Mouse (Mus musculus) layer of hippocampus, adult 9-10 months (tissue): ENCODE data around the gene Il2rb.

Experiments used
- DNase-seq: peaks from one replicate; pipeline ENCODE4 v3.0.0; 2022; ENCODE audit warnings: low spot score

Gene Il2rb

GRCm38 (mm10) chr15:78494968-78495406 lies at the start of gene Il2rb:
TSS of gene Il2rb (minus strand) at chr15:78495271.
- no peak for DNase-seq

GRCm38 (mm10) chr15:78544561-78545001 lies 49.5 kb upstream of the Il2rb start, which contains the start of gene Sstr3:
TSS of gene Sstr3 (minus strand) at chr15:78544685.
- DNase-seq: no peak

- DNase-seq: no peak
These were observed 49.0 kb upstream of the Il2rb start for GRCm38 (mm10) chr15:78544041-78544440.

DNA sequence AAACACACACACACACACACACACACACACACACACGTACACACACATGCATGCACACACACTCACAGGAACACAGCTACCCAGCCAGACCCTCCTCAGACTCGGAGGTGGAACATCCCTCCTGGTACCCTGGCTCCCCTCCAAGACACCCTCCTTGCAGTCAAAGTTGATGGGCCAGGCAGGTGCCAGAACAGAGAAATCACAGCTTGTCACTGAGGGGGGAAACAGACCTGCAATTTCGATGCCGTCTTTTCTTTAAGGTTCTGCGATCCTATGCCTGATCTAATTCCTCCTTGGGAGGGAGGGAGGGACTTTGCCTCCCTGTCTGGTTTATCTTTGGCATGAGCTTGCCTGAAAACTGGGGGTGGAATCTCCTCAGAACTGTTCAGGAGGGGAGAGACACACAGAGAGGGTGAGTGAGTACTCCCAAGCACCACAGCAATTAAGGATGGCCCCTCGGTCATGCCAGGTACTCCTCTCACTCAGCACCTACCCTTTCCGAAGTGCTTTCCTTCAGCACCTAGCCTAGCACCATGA lies 47.8 kb upstream of the Il2rb start:
- no peak for DNase-seq

DNA sequence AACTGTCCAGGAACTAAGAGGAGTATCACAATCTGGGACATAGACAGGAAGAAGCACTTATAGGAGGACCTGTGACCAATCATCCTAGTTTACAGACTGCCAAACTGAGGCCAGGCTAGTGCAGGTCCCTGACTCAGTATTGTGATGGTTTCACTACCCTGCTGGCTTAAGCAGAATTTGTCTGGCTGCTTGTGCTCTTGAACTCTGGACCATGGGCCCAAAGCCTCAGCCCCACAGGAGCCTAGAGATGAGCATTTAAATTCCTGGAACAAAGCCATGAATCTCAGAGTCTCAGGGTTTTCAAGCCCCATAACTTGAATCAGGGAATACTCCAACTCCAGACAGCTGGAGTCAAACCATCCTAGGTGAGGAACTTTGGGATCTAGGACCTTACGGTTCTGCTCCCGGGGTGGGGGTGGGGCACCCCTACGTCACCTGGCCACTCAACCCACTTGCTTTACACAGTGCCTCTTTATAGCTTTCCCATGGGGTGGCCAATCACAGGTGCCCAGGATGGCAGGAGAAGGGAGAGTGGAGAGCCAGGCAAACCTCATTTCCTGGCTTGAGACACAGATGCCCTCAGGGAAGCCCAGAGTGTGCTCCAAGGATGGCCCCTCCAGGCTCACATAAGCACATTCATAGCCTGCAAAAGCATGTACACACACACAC lies 47.2 kb upstream of the Il2rb start:
- DNase-seq: no peak

DNA sequence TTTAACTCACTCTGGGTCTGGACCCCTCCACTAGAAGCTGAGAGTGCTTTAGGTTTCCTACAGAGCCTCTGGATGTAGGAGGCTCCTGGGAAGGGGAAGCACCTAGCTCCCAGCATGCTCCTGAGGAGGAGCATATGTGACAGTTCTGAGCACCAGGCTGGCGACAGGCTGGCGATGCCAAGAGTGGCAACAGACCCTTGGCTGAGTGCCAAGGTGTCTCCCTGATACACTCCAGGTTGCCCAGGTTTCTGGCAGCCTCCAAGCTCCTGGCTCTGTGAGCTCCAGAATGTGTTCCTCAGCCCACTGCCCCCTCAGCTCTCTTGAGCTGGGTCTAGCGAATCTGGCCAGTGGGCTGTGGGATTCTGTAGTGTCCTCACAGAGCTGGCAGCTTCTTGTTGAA lies 46.5 kb upstream of the Il2rb start:
- no peak for DNase-seq

- no peak for DNase-seq
These were observed 46.0 kb upstream of the Il2rb start for GRCm38 (mm10) chr15:78541036-78541435.

DNA sequence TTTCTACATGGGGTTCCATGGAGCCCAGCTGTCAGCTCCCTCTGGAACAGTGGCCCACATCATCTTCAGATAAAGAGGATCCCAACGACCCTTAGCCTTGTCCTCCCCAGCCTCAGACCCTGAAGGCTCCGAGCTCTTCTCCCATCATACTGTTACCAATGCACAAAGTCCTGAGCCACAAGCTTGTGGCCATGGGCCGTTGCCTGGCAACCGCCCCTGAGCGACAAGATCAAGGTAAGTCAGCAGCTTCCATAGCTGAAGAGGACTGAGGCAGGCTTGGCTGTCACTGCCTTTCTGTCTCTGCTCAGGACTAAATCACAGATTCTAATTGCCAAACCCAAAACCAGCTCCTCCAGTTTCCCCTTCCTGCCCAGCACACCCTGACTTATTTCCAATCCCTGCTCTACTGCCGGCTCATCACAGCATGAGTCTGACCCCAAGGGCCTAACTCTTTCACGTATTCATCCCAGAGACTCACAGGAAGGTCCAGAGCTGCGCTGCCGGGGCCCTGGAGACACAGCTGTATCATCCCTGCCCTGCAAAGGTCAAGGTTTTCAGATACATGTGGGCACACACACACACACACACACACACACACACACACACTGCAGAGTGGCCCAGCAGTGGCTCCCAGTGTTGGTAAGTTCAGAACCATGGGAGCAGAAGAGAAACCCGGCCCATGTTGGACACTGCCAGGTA lies 40.8 kb upstream of the Il2rb start:
- DNase-seq: no peak

DNA sequence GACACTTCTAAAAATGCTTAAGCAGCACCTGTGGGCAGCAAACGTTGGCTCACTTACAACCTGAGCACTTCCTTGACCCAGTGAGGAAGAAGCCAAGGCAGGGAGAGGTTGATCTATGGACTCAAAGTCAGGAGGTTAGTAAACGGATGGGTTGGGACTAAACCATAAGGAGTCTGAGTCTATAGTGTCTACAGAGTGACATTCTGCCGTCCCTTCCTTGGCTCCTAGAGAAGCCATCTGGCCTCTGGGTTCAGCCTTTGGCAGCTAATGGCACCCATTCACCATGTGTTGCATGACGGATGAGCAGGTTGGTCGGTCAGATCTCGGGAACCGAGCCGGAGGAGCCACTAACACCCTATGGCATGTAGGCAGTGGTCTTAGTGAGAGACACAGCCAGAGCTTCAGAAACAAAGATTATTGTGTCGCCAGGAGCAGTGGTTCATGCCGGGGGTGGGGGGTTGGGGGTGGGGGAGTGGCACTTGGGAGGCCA lies 38.3 kb upstream of the Il2rb start:
- no peak for DNase-seq

- DNase-seq: no peak
These were observed 37.7 kb upstream of the Il2rb start for GRCm38 (mm10) chr15:78532566-78533345.

DNA sequence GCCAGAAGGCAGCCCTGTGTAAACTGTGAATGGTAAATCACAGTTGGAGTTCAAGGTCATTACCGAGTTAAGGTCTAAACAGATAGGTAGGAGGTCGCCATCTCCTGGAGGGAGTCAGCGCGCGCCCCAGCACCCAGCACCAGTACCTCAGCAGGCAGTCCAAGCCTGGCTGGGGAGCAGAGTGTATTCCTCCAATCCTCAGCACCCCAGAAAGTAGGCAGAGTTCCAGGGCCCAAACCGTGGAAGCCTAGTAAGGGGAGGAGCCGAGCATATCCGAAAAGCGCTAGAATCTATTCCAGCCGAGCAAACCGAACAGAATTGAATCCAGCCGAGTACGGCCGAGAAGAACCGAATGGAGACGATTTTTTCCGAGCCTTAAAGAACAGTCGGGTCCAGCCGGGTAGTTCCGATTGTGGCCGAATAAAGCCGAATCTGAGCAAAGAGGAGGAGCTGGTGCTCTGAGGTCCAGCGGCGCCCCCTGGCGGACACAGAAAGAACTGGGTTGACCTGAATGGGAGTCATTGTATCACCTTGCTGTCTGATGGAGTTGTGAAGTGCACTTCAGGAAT lies 36.9 kb upstream of the Il2rb start:
- peak; percentile 99 for DNase-seq

- no peak for DNase-seq
These were observed 36.3 kb upstream of the Il2rb start for GRCm38 (mm10) chr15:78531451-78531720.

DNA sequence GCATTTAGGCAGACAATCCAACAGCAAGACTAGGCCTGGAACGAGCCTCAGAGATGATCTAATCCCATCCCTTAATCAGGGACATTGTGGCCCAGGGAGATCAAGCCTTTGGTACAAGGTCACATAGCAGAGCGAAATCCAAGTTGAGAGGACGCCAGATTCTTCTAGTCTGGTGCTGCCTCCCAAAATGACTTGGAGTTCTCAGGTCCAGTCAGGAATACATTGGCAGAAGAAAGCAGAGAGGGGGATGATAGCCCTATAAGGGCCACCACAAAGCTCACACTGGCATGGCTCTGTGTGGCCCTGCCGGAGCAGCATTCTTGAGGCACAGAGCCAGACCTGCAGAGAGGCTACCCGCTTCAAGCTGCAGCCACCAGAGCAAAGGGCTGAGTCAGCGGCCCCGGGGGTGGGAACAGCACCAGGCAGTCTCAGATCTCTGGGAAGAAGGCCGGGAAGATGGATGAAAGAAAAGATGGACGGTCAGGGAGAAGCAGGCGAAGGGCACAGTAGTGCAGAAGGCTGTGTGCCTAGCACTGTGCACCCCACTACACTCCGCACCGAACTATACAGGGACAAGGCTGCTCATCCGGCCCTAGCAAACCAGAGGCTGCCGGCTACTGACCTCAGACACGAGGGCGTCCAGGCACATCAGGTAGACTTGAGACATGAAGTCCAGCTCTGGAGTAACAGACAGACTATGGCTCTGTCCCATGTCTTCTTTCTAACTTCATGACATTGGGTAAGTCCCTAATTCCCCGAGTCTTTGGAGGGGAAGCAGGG lies 35.8 kb upstream of the Il2rb start, which contains the start of gene C1qtnf6:
C1qtnf6 (minus strand) TSS at position 746 of the 780 bp plus-strand sequence.
- no peak for DNase-seq

DNA sequence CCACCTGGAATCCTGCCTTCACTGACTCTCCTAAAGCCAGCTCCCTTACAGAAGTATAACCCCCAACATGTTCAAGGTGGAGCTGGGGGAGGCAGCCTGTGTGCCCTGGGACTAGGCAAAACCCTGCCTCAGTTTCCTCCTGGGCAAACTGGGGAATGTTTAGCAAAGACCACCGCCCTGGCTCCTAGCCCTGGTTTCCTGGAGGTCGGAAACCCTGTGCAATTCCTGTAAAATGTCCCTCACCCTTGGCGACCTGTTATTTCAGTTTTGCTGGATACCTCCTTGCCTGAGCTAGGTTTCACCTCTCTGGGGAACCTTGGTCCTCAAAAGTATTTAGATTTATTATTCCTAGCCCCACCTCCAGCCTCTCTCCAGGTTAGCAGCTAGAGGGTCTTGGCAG lies 35.1 kb upstream of the Il2rb start:
- no peak for DNase-seq

- DNase-seq: peak; percentile 65
These were observed 34.4 kb upstream of the Il2rb start for GRCm38 (mm10) chr15:78529428-78529990.

DNA sequence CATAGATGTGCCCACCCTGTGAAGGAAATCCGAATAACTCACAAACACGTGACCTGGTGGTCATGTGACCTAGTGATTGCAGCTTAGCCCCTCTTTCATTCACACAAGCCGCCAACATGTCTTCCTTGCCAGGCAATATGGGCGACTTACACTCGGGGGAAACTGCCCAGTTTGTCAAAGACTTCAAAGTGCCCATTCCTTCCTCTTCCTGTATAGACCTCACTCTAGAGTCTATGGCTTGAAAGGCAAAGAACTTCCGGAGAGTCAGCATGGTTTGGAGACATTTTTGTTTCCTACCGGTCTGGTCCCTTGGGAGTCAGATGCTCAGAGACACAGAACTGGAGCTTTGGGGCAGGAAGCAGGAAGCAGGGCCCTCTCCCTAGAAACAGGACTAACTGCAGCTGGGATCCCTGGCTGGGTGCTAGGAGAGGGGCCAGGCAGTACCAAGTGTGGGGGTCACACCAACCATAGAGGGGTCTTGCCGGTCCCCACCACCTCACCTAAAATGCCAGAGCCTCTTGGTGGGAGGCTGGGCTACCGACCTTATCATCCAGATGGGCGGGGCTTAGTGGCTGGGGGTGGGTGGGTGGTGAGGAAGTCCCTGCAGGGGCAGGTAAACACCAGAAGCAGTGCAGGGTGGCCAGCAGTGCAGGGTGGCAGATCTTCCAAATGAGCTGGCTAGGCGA lies 33.8 kb upstream of the Il2rb start:
- DNase-seq: no peak

GRCm38 (mm10) chr15:78527973-78528372 lies 32.9 kb upstream of the Il2rb start:
- peak; percentile 58 for DNase-seq

DNA sequence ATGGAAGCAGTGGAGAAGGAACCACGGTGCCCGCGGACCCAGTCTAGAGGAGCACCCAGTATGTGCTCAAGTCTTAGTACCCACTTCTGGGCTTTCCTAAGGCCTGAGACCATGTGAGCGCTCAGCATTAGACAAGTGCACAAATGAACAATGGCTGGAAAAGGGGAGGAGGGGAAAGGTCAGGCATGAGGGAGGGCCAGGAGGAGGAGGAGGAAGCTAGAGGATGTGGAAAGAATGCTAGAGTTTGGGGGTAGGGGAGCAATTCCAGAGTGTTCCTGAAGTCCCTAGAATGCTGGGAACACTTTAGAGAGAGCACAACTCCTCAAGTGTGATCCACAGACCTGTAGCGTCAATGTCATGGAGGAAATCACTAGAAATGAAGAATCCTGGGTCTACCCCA lies 29.1 kb upstream of the Il2rb start:
- DNase-seq: no peak

DNA sequence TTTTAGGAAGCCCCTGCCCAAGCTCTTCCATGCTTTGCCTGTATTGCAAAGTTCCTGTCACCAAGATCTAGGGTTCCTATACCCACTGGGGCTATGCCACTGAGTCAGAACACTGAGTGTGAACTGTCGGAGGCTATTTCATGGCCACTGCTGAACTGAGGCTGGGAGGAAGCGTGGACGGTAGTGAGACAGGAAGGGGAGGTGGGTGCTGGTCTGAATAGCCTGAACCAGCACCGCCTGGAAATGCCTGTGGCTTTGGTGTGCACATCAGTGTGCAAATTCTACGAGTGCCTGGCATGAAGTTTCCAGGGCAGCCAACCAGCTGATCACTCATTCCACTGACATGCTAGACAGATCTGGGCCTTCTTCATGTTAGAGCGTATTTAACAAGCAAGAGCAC lies 26.8 kb upstream of the Il2rb start:
- no peak for DNase-seq

DNA sequence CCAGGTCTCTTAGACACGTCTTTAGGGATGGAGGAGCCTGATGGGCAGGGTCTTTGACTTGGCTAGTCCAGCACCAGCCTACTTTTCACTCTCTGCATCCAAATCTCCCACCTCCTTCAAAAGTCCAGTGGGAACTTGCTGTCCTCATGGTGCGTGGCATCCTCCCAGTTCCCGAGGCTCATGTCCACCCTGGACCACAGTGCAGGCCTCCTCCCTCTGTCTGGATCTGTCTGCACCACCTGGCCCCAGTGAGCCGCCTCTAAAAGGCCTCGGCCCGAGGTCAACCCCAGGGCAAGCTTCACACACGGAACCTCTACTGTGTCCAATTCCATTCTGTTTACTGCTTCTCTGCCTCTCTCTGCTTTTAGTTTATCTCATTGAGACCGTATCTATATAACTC lies 26.3 kb upstream of the Il2rb start:
- DNase-seq: no peak
